Mouse (Mus musculus) retina, postnatal 1 day (tissue): ENCODE results near the gene Best2.

Source experiments
- DNase-seq: peaks from one replicate; pipeline ENCODE4 v3.0.0-alpha.2; 2012

Best2 gene

DNA sequence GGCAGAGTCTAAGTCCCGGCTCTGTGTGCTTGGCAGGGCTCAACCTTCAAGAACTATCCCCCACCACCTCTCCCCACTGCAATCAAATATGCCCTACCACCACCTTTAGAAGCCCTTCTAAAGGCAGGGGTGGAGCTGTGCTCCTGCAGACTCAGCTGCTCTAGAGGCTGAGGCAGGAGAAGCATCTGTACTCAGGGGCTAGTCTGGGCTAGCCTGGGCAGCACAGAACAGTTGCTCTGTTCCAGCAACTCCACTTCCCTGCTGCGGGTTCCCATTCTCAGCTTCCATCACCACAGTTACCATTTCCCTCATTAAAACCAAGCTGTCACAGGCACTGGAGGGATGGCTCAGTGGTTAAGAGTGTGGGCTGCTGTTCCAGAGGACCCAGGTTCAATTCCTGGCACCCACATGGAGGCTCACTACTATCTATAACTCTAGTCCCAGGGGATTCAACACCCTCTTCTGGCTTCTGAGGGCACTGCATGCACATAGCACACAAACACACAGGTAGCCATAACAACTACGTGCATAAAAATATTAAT lies 7.3 kb upstream of the Best2 start:
- no peak for DNase-seq

DNA sequence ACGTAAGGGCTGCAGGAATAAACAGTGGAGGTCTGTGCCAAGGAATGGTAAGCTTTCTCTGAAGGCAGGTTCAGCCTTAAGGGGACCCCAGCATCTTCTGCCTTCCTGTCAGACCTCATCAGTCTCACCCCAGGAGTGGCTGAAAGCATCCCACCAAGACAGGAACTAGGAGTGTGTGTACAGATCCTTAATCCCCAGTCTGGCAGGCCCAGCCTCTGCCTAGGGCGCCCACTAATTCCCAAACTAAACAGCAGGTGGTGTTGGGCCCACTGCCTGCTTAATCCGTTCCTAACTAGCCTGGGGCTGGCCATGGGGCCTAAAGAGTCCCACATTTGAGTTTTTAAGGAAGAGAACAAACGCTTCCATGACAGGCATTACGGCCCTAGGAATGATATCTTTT lies 2.9 kb upstream of the Best2 start:
- peak; percentile 59 for DNase-seq

DNA sequence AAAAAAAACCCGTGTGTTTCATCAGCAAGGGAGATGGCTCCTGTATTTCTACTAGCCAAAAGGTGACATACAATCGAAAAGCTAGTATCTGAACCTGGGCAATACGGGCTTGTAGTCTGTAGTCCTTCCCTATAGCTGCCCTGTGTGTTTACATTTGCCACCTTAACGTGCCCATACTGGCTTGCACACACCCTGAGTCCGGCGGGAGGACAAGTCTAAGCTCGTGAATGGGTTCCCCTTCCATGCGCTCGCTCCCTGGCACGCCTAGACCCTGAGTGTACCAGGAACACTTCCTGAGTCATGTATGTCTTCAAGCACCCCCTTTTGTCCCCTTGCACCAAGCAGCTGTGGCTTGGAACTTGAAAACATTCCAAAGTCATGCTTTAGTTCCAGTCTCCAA lies 2.4 kb upstream of the Best2 start:
- DNase-seq = no peak

DNA sequence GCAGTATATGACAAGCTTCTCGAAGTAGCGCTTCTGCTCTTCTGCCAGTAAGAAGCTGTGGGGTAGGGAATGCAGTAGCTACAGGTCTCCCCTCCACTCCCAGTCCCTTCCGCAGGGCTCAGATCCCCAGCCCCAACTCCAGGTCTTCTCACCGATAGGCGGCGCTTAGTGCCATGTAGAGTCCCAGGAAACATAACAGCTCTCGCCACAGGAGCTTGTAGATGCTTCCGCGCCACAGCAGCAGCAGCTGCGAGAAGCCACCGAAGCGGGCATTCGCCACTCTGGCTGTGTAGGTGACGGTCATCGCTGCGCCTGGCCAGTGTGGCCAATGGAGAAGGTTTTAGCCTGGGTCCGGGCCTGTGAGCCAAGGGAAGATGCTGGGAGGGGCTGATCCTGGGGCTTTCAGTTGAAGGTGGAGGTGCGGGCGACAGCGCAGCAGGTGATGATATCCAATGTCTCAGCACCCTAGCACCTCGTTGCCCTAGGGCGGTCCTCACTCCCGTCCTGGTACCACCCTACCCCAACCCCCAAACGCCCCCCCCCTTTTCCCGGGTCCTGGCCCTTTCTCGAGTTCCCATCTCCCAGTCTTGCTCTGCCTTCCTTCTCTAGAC lies 996 bp downstream of the Best2 start:
- DNase-seq = peak; percentile 92

DNA sequence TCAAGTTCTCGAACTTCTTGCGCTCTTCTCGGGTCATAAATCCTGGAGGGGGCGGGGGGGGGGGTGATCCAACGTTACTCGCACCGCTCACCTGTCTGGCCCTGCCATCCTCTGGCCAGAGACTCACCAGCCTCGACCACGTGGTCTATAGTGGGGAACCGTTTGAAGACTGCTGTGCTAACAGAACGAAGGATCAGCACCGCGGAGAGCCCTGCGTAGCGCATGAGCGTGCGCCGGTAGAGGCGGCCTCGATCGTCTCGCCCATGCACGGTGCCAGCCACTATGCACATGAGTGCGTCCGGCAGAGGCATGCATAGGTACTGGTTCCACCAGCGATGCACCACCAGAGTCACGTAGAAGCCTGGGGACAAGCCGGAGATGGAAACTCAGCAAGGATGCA lies 3.1 kb downstream of the Best2 start:
- DNase-seq = no peak

DNA sequence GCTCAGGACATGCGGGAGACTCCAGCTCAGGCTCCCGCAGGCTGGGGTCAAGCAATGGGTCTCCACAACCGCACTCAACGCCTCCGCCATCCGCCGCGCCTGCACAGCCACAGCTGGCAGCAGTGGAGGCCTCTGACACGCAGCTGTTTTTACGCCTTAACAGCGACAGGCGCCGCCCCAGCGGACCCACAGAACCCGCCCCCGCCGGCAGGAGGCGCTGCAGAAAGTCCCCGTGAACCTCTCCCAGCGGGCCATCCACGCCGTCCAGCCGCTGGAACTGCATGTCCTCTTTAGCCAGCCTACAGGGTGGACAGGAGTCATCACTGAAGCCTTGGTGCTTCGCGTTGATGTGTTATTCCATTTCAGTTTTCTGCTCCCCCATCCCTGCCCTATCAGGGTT lies 6.6 kb downstream of the Best2 start:
- DNase-seq = peak; percentile 60

DNA sequence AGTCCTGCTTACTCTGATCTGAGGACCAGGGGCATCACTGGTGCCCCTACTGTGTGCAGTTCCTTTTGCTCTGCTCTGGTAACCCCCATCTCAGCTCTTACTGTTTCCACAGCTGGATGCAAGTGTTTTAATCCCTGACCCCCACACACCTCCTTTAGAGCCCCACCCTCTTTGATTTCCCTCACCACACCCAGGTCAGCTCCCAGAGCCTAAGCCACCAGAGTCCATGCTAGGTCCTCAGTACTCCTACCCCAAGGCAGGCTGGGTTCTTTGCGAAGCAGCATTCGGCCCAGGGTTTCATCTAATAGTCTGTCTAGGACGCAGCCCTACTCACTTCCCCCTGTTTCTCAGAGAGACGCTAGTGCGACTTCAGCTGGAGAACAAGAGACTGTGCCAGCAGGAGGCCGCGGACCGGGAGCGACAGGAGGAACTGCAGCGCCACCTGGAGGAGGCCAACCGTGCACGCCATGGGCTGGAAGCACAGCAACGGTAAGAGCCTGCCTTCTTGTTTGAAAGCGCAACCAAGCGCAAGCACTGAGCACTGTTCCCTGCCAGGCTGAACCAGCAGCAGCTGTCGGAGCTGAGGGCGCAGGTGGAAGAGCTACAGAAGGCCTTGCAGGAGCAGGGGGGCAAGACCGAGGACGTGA lies 16.6 kb downstream of the Best2 start:
- peak; percentile 95 for DNase-seq

DNA sequence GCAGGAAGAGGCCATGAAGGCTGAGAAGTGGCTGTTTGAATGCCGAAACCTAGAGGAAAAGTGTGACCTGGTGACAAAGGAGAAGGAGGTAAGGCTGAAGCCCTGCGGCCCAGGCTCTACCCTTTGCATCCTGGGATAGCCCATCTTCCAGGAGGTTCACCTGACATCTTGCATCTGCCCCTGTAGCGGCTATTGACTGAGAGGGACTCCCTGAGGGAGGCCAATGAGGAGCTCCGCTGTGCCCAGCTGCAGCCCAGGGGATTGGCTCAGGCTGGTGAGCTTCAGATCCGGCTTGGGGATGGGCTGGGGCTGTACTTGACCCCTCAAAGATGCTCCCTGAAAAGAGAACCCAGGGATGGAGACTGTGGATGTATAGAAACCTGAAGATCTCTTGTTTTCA lies 17.4 kb downstream of the Best2 start:
- DNase-seq = no peak

DNA sequence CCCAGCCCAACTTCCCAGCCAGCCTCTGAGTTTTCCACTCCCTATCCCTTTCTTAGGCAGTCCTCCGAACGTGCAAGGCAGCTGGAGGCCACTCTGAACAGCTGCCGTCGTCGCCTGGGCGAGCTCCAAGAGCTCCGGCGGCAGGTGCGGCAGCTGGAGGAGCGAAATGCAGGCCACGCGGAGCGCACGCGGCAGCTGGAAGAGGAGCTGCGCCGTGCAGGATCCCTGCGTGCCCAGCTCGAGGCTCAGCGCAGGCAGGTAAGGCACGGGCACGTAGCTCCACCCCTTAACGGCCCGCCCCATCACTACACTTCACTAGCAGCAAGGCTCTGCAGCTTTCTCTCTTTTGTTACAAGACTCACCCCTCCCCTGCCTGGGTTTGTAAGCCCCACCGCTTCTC lies 18.7 kb downstream of the Best2 start:
- no peak for DNase-seq

DNA sequence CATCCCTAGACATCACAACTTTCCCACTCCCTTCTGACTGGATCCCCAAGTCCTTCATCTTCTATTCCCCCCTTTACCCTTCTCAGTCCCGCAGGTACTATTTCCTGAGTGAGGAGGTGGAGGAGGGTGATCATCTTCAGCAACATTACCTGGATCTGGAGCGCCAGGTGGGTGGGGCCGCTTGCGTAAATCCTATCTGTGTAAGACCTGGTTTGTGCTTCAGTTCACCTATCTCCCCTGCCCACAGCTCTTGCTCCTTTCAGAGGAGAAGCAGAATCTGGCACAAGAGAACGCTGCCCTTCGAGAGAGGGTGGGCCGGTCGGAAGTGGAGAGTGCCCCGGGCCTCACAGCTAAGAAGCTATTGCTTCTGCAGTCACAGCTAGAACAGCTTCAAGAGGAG lies 20.0 kb downstream of the Best2 start:
- no peak for DNase-seq

DNA sequence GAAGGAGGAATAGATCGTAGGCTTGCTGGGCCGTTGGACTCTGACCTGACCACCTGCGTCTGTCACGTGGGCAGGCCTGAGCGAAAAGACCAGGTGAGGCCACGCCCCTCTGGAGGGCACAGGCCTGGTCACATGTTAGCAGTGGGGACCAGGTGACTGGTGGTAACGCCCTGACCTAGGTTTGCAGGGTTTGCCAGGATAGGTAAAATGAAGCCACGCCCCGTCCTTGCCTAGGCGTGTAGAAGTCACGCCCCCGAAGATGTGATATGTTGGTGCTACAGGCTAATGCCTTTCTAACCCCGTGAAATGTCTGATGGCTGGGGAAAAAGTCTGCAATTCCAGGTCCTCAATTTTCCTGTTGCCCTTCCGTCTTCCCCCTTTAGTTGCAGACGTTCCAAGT lies 23.5 kb downstream of the Best2 start:
- DNase-seq = no peak

DNA sequence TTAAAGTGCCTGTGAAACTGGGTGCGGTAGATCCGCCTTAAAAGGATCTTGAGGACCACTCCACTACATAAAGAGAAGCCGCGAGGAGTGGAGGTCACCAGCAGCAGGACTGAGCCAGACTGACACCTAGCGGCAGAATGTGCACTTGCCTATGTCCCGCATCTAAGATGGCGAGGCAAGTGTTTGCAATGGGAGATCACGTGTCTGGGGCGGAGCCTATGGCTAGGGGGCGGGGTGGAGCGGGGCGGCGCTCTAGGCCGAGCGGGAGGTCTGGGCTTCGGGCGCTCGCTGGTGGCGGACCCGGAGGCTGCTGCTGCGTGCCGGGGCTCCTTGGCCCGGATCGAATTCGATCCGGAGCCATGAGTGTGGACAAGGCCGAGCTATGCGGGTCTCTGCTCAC lies 24.0 kb downstream of the Best2 start, which contains the start of gene Hook2:
Hook2 (plus strand) TSS at position 255 of the 400 bp plus-strand sequence.
- DNase-seq = peak; percentile 99

DNA sequence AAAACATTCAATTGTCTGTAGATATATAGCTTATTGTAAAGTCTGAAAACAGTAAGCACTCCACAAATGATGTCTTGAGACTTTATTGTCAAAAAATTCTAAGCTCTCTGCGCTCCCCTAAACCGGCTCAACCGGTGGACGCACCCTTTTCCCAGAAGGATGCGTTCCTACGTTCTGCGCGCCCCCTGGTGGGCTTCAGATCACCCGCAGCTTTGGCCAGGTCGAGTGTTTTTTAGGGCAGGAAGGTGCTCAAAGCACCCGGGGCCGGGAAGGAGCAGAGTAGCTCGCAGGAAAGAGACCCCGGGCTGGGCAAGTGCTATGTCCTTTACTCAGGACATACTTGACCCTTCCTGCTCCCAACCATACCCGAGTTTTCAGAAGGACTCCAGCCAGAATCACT lies 24.5 kb downstream of the Best2 start:
- DNase-seq = peak; percentile 93

DNA sequence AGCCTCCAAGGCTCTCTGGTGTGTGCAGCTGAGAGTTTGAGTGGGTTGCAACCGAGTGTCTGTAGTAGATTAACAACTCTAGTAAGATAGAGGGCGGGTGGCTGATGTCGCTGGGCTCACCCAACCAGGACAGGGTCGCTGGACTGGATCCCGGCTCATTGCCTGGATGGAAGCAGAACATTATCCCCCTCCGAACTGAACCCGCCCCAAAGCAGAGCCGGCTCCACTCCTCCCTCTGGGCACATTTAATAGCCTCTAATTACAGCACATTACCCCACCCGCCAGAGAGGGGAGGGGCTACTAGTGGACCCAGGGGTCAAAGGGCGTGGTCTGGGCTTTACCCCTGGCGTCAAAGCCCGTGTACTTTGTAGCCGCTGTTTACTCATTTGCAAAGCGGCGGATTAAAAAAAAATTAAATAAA lies 25.0 kb downstream of the Best2 start:
- DNase-seq = peak; percentile 57

DNA sequence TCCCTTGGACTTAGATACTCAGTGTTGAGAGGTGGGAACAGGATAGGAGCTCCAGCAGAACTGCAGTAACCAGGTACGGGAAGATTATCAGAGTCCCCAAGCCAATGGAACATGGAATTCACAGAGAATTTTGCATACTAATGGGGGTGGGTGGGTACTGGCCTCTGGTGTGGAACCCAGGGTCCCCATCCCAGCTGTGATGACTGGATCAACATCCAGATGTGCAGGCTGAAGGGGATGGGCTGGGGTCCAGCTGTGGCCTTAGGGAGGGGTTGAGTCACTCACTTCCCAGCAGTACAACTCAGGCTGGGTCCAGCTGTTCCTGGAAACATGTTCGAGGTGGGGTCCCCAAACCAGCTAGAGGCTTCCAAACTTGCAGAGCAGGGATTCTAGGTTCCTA lies 26.4 kb downstream of the Best2 start:
- no peak for DNase-seq

DNA sequence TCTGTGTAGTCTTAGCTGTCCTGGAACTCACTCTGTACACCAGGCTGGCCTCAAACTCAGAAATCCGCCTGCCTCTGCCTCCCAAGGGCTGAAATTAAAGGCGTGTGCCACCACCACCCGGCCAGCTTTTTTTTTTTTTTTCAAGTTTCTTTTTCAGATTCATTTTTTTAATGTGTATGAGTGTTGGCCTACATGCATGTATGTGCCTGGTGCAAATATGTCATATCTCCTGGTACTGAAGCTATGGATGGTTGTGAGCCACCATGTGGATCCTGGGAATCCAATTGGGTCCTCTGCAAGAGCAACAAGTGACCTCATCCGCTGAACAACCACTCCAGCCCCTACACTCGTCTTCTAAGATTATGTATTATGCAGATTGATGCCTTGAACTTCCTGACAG lies 26.9 kb downstream of the Best2 start:
- no peak for DNase-seq

DNA sequence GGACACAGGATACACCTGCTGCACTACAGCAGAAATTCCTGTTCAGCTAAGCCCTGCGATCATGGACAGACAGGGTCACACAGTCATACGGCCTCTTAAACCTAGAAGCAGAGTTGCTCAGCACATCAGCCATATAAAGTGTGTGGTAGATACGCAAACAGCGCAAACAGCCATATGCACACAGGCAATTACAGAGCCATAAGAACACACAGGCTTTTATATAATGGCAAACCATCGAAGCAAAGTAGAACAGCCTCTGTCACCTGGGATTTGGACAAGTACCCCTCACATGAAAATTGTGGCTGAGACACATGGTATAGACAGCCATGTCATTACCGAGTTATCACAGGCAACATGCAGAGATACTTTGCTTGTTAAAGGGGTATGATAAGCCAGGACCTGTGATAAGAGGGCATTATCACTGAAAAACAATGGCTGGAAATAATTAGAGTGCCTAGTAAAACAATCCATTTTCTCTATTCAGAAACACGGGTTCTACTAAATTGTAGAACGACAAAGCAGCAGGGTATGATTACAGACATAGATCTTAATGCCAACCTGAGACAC lies 27.9 kb downstream of the Best2 start:
- DNase-seq = no peak

DNA sequence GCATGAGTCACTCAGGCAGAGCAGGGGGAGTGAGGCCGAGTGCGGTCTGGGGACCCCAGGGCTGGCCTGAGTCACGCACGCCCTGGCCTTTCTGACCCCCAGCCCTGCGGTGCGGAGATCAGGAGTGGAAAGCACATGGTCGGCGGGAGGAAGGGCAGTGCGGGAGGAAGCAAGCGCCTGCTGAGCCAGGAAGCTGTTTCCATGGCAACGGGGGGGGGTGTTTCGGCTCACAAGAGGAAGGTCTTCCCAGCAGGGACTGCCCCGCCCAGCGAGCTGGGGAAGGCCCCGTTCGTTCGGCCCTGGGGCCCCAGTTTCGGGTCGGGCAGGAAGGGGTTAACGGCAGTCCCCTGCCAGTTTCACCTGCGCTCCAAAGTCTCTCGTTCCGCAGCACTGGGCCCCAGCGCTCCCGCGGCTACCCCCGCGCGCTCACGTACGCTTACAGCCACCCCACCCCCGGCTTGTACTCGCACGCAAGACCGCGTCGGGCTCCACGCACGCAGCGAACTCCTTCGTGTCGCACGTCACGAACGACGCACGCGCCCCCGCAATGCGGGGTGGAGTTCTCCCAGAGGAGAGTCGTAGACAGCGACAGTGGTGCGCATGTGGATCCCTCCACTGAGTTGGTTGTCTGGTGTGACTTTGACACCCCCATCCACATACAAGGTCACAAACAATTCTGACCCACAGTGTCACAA lies 28.5 kb downstream of the Best2 start:
- peak; percentile 91 for DNase-seq

DNA sequence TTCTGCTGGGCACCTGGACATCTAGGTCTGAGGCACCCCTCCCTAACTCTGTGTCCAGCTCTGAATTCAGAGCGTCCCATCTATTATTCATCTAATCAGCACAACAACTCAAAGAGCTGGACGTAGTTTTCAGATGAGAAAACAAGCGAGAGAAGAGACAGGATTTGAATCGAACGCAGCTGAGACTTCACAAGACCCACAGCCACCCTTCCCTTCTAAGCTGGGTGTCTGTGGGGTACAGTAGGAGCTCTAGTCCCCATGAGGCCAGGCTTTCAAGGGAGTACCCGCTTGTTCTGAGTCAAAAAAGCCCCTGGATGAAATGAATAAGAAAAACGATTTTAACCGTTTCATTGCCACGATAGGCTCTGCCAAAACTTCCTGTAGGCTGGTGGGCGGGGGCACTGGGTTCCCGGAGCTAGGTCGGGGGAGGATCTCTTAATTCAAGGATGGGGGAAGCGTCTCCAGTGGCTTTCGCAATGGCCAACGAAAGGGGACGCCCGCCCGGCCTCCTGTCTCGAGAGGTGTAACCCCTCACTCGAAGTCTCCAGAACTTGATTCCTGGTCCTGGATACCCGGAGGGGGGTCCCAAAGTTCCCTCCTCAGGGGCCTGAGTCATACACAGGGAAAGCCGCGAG lies 29.2 kb downstream of the Best2 start:
- DNase-seq = no peak

DNA sequence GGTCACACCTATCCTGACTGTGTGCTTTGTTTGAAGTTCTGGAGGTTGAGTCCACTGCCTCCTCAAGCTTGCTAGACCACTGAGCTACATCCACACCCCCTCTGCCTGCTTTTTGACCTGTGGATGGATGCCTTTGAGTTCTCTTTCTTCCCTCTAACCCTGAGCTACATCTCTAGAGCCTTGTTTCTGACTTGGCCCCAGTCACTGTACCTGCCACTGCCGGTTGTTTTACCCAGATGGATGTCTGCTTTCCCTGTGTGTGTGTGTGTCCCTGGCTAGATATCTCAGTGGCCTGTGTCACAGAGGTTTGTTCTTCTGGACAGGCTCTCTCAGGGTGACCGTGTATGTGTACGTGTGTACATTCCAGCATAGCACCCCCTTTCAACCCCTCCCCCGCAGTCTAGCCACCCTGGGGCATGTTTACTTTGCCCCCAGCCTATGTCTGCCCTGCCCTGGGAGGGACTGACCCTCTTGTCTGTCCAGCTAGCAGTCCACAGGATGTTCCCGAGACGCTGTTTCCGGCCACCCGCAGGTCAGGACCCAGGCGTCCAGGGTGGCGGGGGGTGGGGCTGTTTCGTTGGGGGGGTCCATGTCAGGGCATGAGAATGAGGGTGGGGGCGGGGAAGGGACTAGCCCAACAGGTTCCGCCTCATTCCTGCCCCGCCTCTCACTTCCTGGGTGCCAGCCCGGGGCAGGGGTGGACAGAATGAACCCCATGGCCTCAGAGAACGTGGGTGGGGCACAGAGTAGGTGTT lies 29.9 kb downstream of the Best2 start:
- no peak for DNase-seq

DNA sequence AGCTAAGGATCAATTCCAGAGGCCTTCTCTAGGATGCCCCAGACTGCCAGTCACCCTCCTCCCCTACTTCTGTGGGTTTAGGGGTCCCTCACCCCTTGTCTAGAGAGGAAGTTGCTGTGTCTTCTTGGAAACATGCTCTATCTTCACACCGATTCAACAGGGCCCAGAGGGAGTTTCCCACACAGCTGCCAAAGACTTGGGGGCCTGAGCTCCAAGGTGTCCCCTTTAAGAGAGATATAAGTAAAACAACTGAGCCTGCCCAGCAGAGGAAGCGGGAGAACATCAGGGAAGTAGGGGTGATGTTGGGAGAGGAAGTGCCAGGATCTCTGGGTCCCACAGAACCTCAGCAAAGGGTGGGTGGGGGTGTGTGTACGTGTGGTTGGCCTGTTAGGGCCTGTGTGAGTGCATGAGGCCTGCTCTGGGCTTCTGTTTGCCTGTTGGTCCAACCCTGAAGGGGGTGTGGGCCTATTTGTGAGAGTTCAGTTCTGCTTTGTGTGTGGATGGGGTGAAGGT lies 31.8 kb downstream of the Best2 start:
- DNase-seq = no peak
